Mouse (Mus musculus) liver, embryonic 13.5 days (tissue): ENCODE results near the gene Gm17545. TPM values are rescaled to one million over a fixed set of nuclear protein-coding genes. Genes with fewer than 3 reads are reported as not detected.

Source experiments
- ATAC-seq: fragments of 200-750 bp; cut with Nextera tagmentation; 2 replicates; pipeline ENCODE4 v1.8.0; 2017; ENCODE audit warnings: low read depth, mild to moderate bottlenecking, moderate number of reproducible peaks, moderate library complexity
- DNase-seq: peaks from one replicate; pipeline ENCODE4 v3.0.0; 2022
- H3K27ac ChIP-seq: fragments of 300-500 bp; sonication (generic); 2 replicates; pipeline ENCODE4 v1.5.1; 2015; ENCODE audit warnings: moderate library complexity, mild to moderate bottlenecking, inconsistent platforms
- H3K27me3 ChIP-seq: fragments of 300-500 bp; sonication (generic); 2 replicates; pipeline ENCODE4 v1.6.1; 2015; ENCODE audit warnings: mild to moderate bottlenecking, inconsistent platforms
- H3K36me3 ChIP-seq: fragments of 300-500 bp; sonication (generic); 2 replicates; pipeline ENCODE4 v1.6.1; 2015; ENCODE audit warnings: mild to moderate bottlenecking, inconsistent platforms
- H3K4me1 ChIP-seq: fragments of 300-500 bp; sonication (generic); replicated peaks from 2 replicates; pipeline ENCODE4 v1.6.1; 2015; ENCODE audit warnings: inconsistent platforms
- H3K4me2 ChIP-seq: fragments of 300-500 bp; sonication (generic); 2 replicates; pipeline ENCODE4 v1.6.1; 2015; ENCODE audit warnings: inconsistent platforms, mild to moderate bottlenecking, moderate library complexity
- H3K4me3 ChIP-seq: fragments of 300-500 bp; sonication (generic); replicated peaks from 2 replicates; pipeline ENCODE4 v1.5.1; 2015; ENCODE audit warnings: mild to moderate bottlenecking, inconsistent platforms
- H3K9ac ChIP-seq: fragments of 300-500 bp; sonication (generic); 2 replicates; pipeline ENCODE4 v1.6.1; 2015; ENCODE audit warnings: mild to moderate bottlenecking, inconsistent platforms
- H3K9me3 ChIP-seq: fragments of 300-500 bp; sonication (generic); replicated peaks from 2 replicates; pipeline ENCODE4 v1.6.1; 2016; ENCODE audit warnings: inconsistent platforms
- WGBS: fragments of 180-500 bp; shearing (Covaris S2); methylation state at CpG from one replicate; pipeline ENCODE4 v1.1.7; 2015; ENCODE audit not compliant: insufficient replicate concordance; 5-methylcytosine and 5-hydroxymethylcytosine counted together
- polyA plus RNA-seq: library from polyadenylated mRNA; unstranded; fragments of >200 nt; fragmentation: Nextera tagmentation; extraction: Ambion mirVana; gene quantifications from 2 replicates; pipeline ENCODE4 v1.2.1, GENCODE M21; 2015

Gene Gm17545
- polyA plus RNA-seq, 1 experiment from 2014 or later = not detected

DNA sequence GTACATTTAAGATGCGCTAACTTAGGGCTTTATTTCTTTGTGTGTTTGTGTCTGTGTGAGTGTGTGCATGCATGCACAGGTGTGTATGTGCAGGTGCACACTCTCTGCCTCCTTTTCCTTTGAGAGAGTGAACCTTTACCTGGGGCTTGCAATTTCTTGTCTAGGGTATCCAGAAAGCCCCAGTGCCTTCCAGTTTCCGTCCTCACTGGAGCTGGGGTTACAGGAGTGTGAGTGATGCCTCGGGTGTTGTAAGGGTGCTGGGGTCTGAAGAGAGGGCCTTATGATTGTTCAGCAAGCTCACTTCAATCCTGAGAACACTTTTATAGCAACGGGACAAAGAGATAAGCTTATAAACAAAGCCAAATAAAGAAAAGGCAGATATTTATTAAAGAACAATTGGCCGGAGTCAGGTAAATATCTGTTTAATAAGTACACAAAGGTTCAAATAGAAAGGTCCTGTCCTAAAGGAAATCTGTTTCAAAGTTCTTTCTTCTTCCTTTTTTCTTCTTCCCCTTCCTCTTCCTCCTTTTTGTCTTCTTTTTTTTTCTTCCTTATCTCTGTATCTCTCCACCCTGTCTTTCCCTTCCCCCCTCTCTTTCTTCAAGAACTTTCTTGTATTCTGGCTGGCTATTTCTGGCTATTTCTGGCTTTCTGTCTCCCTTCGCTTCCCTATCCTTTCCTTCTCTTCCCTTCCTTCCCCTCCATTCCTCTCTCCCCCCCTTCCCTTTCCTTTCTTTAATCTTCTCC lies 43.1 kb downstream of the Gm17545 start:
- H3K9me3 ChIP-seq = no peaks in the 10 kb centered on the region
- H3K27ac ChIP-seq = no peak overlapping the region
- no peaks in the 10 kb centered on the region for H3K4me1 ChIP-seq
- DNase-seq (no peak), ATAC-seq (no peak)
- H3K36me3 ChIP-seq = no peaks in the 10 kb centered on the region
- H3K27me3 ChIP-seq = no peaks in the 10 kb centered on the region
- H3K4me2 ChIP-seq = no peak overlapping the region
- WGBS = 62% methylated on average over 6 of the region's 6 CpGs
- no peak overlapping the region for H3K9ac ChIP-seq
- H3K4me3 ChIP-seq = no peak overlapping the region

DNA sequence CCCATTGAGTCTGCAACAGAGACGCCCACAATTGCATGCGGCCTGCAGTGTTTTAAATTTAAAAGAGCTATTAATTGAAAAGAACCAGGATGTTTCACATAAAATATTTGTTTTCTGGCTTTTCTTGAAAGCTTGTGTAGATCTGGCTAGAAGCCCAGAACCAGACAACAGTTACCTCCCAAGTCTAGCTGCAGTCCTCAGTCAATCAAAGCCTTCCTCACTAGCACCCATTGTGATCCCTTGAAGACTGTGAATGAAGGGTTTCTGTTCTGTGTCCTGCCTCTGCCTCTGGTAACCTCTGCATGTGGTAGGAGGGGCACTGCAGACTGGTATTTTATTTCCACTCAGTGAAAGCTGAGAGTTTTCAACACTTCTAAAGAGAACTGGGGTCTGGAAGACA lies 48.9 kb downstream of the Gm17545 start:
- H3K27me3 ChIP-seq = no peaks in the 10 kb centered on the region
- no peaks in the 10 kb centered on the region; the same call in 1 of the 2 replicates for H3K4me1 ChIP-seq
- DNase-seq (no peak), ATAC-seq (no peak)
- H3K4me2 ChIP-seq = no peak overlapping the region
- H3K9ac ChIP-seq = no peak overlapping the region
- no peak overlapping the region for H3K4me3 ChIP-seq
- H3K27ac ChIP-seq = no peak overlapping the region
- H3K36me3 ChIP-seq = no peaks in the 10 kb centered on the region
- WGBS = 79% methylated on average over 2 of the region's 2 CpGs
- H3K9me3 ChIP-seq = no peaks in the 10 kb centered on the region

DNA sequence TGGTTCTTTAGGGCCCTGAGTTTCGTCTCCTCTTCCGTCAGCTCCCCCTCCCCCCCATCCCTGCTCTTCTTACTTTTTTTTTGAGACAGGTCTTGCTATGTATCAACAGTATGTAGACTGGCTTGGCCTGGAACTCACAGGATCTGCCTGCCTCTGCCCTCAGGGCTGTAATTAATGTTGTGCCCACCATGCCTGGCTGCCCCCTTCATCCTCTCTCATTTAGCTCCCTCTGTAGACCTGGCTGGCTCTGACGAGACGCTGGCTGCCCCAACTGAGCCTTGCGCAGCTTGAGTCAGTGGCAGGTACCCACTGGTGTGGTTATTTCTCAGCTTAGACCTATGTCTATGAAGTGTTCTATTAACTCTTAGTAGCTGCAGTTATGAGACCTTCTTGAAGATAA lies 49.5 kb downstream of the Gm17545 start:
- H3K27ac ChIP-seq = no peak overlapping the region
- no peak for DNase-seq
- no peaks in the 10 kb centered on the region for H3K27me3 ChIP-seq
- WGBS = 83% methylated on average over 5 of the region's 5 CpGs
- no peak for ATAC-seq
- no peak overlapping the region for H3K9ac ChIP-seq
- H3K36me3 ChIP-seq = no peaks in the 10 kb centered on the region
- no peaks in the 10 kb centered on the region; the same call in 1 of the 2 replicates for H3K4me1 ChIP-seq
- H3K9me3 ChIP-seq = no peaks in the 10 kb centered on the region
- H3K4me2 ChIP-seq = no peak overlapping the region
- no peak overlapping the region for H3K4me3 ChIP-seq

- WGBS = 36% methylated on average over 2 of the region's 2 CpGs
- no peak for ATAC-seq
- H3K27me3 ChIP-seq = no peaks in the 10 kb centered on the region
Observed at GRCm38 (mm10) chr9:22505574-22505973, 51.5 kb downstream of the Gm17545 start.

More at GRCm38 (mm10) chr9:22505574-22505973, 51.5 kb downstream of the Gm17545 start:
- H3K27ac ChIP-seq = no peak overlapping the region
- no peak overlapping the region for H3K9ac ChIP-seq
- no peaks in the 10 kb centered on the region for H3K36me3 ChIP-seq
- H3K4me2 ChIP-seq = no peak overlapping the region
- no peaks in the 10 kb centered on the region; the same call in 1 of the 2 replicates for H3K4me1 ChIP-seq
- H3K9me3 ChIP-seq = no peaks in the 10 kb centered on the region
- no peak for DNase-seq
- no peak overlapping the region for H3K4me3 ChIP-seq

Other genes with a start within 250 kb of the Gm17545 start
- gene Zfp809, start 228.6 kb upstream of the Gm17545 start, polyA plus RNA-seq = 6.6 and 8.7 TPM in 2 replicates
- gene Zfp599, start 194.4 kb upstream of the Gm17545 start, polyA plus RNA-seq = 1.9 and 2.0 TPM in 2 replicates
- gene Zfp810, start 146.6 kb upstream of the Gm17545 start, polyA plus RNA-seq = 2.6 and 3.1 TPM in 2 replicates
- gene Anln, start 65.1 kb upstream of the Gm17545 start, polyA plus RNA-seq = 23.1 and 31.6 TPM in 2 replicates
- 1.7 and 2.0 TPM in 2 replicates for gene 9530077C05Rik, start 42.8 kb upstream of the Gm17545 start, polyA plus RNA-seq
- 44.8 and 45.9 TPM in 2 replicates for gene Rp9, start 15.5 kb downstream of the Gm17545 start, polyA plus RNA-seq
- gene Bbs9, start 21.4 kb downstream of the Gm17545 start, polyA plus RNA-seq = 3.2 and 4.0 TPM in 2 replicates